Mouse (Mus musculus): ENCODE measurements around the gene Nim1k.

- TF ChIP-seq CTCF (IDR thresholded peaks at IDR 0.05; ENCODE audit: borderline replicate concordance, control insufficient read depth, extremely low read depth, insufficient read depth, low read length, poor library complexity) (no peak), POLR2A (IDR thresholded peaks at IDR 0.05; ENCODE audit: control insufficient read depth, extremely low read depth, insufficient read depth, low read length, poor library complexity) (no peak)
Measured at GRCm38 (mm10) chr13:119768541-119768940, 12.9 kb upstream of the Nim1k start.

All from thymus, adult 2 months (tissue).